Mouse (Mus musculus) ovary, adult 18-20 months (tissue): ENCODE measurements around the gene Gucy2g.
A peak's percentile ranks its signal among the peaks of the same experiment; 100 is the strongest.
"Not testable (repeated sequence)": the region's sequence is repeated elsewhere in the genome, so short reads cannot be mapped to it uniquely, and the experiment has no call there.

Experiments
- DNase-seq: peaks from one replicate; pipeline ENCODE4 v3.0.0; 2022; ENCODE audit warnings: low spot score, mixed read lengths

Gucy2g gene

DNA sequence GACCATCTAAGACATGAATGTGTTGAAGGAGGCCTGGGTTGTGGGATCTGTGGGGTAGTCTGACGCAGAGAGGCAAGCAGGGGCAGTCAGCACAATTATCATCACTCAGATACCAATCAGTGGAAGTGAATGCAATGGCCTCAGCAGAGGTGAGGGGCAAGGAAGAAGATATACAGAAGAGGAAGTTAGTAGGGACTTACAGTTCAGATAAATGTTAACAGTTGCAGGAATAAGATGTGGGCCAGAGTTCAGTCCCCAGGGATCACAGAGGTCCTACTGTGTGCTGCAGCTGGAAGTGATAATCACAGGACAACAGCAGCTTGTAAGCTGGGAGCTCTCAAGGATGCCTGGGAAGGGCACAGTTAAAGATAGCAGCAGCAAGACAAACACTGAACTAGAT is 76.9 kb downstream of the Gucy2g start:
- no peak for DNase-seq

DNA sequence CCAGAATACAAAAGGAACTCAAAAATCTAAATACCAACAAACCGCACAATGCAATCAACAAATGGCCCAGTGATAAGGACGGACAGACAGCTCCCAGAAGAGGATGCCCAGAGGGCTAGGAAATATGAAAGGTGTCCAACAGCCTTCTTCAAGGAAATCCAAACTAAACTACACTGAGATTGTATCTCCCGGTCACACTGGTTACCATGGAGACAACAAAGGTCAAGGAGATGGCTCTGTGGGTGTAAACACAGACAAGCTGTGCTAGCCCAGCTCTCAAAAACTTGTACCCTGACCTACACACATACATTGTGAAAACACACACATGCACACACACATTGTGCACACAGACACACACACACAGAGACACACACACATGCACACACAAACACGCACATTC is 78.8 kb downstream of the Gucy2g start:
- DNase-seq, result no peak

DNA sequence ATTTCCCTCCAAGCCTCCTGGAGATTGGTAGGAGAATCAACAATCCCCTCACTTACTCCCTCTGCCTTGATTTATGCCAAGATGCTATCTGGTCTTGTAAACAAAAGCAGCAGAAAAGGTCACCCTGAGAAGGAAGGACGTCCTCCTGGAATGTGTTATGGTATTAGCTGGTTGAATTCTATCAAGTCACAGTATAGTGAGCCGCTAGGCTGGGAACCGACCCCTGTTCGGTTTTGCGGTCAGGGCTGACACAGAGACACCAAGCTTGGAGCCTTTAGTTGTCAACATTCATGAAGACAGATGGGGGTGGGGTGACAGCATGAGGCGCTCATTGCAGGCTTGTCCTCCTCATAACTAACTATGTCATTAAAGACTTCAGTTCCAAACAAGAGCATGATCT is 81.2 kb downstream of the Gucy2g start:
- DNase-seq, result no peak

DNA sequence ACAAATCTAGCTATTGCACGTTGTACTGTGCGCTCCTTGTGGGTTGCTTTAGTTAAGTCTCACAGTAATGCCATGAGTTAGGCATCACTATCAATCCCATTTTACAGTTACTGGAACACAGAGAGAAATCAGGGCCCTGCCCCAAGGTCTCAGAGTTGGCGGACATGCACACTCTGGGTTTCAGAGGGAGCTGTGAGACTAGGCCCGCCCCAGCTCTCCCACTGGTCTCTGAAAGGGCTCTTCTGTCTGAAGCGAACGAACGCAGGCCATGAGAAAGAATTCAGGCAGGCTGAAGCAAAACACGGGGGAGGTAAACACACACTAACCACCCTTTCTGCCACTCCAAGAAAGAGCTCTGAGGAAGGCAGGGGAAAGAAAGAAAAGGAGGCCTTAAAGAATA is 82.4 kb downstream of the Gucy2g start:
- peak; percentile 79 for DNase-seq

DNA sequence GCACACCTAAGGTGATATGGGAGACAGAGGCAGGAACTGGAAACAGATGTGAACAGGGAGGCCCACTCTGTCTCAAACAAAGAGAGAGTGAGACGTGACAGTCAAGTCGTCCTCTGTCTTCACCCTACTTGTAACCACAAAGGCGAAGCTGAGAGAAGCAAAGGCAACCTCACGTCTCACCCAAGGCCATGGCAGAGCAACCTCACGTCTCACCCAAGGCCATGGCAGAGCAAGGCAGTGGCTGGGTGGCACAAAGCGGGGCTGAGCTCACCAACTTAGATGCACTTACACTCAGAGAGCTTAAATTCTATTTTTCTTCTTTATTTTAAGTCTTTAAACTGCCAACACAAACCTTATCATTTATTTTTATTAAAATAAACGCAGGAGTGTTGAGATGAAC is 84.0 kb downstream of the Gucy2g start:
- DNase-seq, result peak; percentile 55

DNA sequence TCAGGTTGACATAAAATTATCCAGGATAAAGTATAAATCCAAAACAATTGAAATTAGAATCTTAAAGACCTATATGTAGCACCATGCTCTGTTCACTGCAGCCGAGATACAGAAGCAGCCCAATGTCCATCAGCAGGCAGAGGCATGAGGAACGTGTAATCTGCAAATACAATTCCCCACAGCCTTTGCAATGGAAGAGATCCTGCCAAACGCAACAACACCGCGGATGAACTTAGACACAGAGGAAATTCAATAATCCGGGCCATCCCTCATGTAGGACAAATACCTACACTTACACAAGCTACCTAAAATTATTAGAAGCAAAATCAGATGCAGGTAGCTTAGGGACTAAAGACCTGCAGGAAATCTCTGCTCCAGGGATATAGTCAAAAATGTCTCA is 88.1 kb downstream of the Gucy2g start:
- no peak for DNase-seq

DNA sequence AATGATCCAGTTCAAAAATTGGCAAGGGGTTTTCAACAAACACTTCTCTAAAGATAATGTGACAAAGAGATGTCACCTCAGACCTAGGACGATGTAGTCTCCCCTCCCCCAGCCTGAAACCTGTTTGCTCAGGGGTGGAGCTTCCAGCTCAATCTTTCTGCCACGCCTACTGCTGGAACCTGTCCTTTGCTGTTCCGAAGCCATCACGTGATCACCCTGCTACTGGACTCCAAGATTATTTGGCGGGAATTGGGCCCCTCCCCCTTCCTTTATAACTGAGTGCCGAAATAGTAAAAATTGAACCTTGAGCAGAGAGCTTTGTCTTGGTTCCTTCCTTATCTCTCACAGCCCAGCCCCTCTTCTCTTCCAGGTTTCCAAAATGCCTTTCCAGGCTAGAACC is 88.8 kb downstream of the Gucy2g start:
- not testable (repeated sequence) for DNase-seq

DNA sequence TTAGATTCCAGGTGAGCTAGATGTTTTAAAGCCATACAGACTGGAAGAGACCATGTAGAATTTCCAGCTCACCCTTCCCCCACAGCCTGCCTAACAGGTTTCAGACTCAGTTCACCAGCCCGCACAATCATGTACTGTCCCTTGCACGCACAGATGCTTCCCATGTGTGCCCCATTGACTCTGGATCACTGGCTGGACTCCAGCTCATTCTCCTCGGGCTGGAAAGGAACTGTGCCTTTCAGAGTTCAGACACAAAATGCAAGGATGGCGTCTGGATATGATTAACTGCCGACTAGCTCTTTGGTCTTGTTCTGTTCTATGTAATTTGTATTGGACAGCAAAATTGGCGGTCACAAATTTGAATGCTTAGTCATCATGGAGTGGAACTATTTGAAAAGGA is 91.4 kb downstream of the Gucy2g start:
- no peak for DNase-seq

DNA sequence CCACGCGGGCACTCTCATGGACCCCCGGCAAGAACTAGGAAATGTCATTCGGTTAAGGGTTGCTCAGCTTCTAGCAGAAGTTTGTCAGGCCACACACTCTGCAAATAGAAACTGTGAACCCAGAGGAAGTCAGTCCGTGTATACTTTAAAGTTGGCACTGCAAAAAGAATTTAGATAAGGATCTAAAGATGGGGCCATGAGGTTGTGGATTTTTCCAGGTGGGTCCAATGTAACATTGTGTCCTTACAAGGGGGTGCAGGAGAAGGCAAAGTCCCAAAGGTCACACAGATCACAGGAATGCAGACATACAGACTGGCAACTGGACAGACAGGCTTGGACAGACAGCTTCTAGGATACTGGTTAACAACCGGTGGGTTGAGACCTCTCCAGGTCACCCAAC is 92.9 kb downstream of the Gucy2g start:
- DNase-seq, result no peak
